Mouse (Mus musculus): ENCODE results near the gene Hist1h2bf.

- TF ChIP-seq EP300 (IDR thresholded peaks at IDR 0.05; ENCODE audit: insufficient read depth, low read depth, low read length) (no peak), CTCF (IDR thresholded peaks at IDR 0.05) (no peak)
These were observed 45.0 kb downstream of the Hist1h2bf start for GRCm38 (mm10) chr13:23529005-23529404.
